Mouse (Mus musculus): Measurements from ENCODE around the gene Map4k5.

The Map4k5 gene

DNA sequence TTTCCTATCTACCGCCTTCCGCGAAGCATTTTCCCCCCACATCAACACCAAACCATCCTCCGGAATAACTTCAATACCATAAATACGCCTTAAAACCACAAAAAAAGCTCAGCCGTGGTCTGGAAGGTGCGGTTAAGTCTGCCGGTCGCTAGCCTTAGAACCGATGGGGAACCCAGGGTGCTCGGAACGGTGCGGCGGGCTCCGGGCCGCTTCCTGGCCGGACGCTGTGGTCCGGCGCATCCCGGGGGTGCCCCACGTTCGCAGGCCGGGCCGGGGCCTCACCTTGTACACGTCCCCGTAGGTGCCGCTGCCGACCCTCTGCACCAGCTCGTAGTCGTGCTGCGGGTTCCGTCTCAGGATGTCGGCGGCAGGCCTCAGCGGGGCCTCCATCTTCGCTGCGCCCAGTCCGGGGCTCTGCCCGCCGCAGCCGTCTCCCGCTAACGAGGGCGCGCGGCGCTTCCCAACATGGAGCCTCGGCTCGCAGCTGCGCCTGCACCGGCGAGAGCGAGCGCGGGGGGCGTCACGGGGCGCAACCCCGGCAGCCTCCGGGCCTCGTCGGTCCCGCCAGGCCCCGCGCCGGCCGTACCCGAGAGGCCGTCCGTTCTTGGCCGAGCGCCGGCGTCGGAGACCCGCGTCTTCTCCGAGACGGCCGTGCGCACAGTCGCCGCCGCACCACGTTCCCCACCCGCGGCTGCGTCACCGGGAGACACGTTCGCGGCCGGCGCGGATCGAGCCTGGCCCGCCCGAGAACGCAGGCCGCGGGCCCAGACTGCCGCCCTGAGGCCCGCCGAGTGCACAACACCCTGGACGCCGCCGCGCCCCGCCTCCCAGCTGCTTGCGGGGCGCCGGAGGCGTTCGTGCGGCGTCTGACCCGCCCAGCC is at the start of gene Map4k5, which contains the start of gene Atl1:
Gene Map4k5, minus strand, starts transcription at position 830 of the 881 bp plus-strand sequence.
Gene Atl1, plus strand, starts transcription at position 244 of the 881 bp plus-strand sequence.
- Histone ChIP-seq H3K36me3 (ENCODE audit: insufficient read depth, low read length) (no peaks in the 10 kb centered on the region), H3K4me3 (replicated peaks; ENCODE audit: low read length) (peak within 1 kb of the TSS; percentile 91), H3K9me3 (ENCODE audit: low read length) (no peaks in the 10 kb centered on the region), H3K4me1 (replicated peaks; ENCODE audit: low read depth, low read length) (peaks cover 38% of the 10 kb centered on the region), H3K27me3 (ENCODE audit: insufficient read depth, low read length) (no peaks in the 10 kb centered on the region)
- TF ChIP-seq NANOG (IDR thresholded peaks at IDR 0.05; ENCODE audit: borderline replicate concordance, low read length) (no peak), CTCF (conservative IDR thresholded peaks at IDR 0.05; ENCODE audit: low read length) (no peak), POU5F1 (IDR thresholded peaks at IDR 0.05; ENCODE audit: borderline replicate concordance, low read length) (no peak)

DNA sequence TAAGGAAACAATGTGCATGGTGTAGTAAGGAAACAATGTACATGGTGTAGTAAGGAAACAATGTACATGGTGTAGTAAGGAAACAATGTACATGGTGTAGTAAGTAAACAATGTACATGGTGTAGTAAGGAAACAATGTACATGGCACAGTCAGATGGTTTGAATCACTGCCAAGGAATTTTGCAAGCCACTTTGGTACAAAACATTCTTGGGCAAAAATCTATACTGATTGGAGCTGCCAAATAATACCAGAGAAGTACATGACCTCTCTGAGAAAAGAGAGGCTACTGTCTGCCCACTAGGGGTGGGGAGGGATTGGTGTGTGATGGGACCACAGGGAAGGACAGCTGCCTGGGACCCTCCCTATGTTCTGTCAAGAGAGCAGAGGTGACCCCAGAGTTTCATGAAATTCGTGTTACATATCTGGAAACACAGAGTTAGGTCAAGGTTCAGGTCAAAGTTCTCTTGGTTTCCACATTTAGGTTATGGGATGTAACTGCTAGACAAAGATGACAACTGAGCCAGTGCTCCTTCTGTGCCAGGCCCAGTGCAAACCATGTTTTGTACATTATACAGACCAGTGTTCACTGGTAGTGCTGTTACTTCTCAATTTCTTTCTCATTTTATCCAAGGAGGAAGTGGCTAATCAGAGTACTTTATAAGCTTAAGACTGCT is 48.8 kb upstream of the Map4k5 start:
- H3K4me3 ChIP-seq (replicated peaks; ENCODE audit: low read length) = no peak overlapping the region
- H3K9me3 ChIP-seq (ENCODE audit: low read length) = no peaks in the 10 kb centered on the region
- H3K4me1 ChIP-seq (replicated peaks; ENCODE audit: low read depth, low read length) = peaks cover 18% of the 10 kb centered on the region
- no peak for TF ChIP-seq POU5F1 (IDR thresholded peaks at IDR 0.05; ENCODE audit: borderline replicate concordance, low read length)
- TF ChIP-seq NANOG (IDR thresholded peaks at IDR 0.05; ENCODE audit: borderline replicate concordance, low read length) = no peak
- no peak for TF ChIP-seq CTCF (conservative IDR thresholded peaks at IDR 0.05; ENCODE audit: low read length)
- no peaks in the 10 kb centered on the region for H3K27me3 ChIP-seq (ENCODE audit: insufficient read depth, low read length)
- H3K36me3 ChIP-seq (ENCODE audit: insufficient read depth, low read length) = no peaks in the 10 kb centered on the region

DNA sequence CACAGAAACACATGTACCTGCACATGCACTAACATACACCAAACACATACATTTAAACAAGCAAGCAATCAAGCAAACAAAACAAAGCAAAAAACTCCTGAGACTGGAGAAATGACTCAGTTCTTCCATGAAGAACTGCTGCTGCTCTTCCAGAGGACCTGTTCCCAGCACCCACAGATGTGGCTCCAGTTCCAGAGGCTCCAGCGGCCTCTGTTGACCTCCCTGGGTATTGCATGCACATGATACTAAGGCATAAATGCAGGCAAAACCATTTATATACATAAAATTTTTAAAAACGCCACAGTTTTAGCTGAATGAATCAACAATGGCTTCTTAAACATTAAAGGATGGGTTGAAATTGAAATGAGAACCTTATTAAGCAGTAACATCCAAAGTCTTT is 46.3 kb upstream of the Map4k5 start:
- no peak overlapping the region for H3K4me3 ChIP-seq (replicated peaks; ENCODE audit: low read length)
- no peaks in the 10 kb centered on the region for H3K9me3 ChIP-seq (ENCODE audit: low read length)
- peaks cover 18% of the 10 kb centered on the region for H3K4me1 ChIP-seq (replicated peaks; ENCODE audit: low read depth, low read length)
- TF ChIP-seq CTCF (conservative IDR thresholded peaks at IDR 0.05; ENCODE audit: low read length) = peak; percentile 87
- TF ChIP-seq POU5F1 (IDR thresholded peaks at IDR 0.05; ENCODE audit: borderline replicate concordance, low read length) = no peak
- no peaks in the 10 kb centered on the region for H3K27me3 ChIP-seq (ENCODE audit: insufficient read depth, low read length)
- no peaks in the 10 kb centered on the region for H3K36me3 ChIP-seq (ENCODE audit: insufficient read depth, low read length)

DNA sequence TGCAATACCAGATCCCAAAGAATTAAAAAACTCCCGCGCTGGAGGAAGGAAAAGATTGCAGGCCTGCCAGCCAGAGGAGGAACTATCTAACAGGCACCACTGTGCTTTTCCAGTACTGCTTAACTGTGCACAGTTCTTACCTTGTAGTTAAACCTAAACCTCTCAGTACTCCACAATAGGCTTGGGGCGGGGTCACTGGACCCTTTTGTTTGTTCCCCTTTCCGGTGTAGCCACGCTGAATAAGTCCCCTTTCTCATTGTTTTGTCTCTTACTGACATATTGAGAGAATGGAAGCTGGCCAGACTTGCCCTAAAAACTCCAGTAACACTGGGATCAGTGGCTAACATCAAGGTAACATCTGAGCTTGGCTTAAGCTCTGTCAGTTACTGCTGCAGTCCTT is 44.7 kb upstream of the Map4k5 start:
- no peaks in the 10 kb centered on the region for H3K36me3 ChIP-seq (ENCODE audit: insufficient read depth, low read length)
- 0 out of 2 replicates have a peak overlapping the region, but pooled peaks have one; percentile 8 for H3K4me3 ChIP-seq (replicated peaks; ENCODE audit: low read length)
- H3K4me1 ChIP-seq (replicated peaks; ENCODE audit: low read depth, low read length) = peaks cover 18% of the 10 kb centered on the region
- H3K27me3 ChIP-seq (ENCODE audit: insufficient read depth, low read length) = no peaks in the 10 kb centered on the region
- TF ChIP-seq POU5F1 (IDR thresholded peaks at IDR 0.05; ENCODE audit: borderline replicate concordance, low read length) (no peak), NANOG (IDR thresholded peaks at IDR 0.05; ENCODE audit: borderline replicate concordance, low read length) (peak; percentile 11; the same call in 1 of the 2 replicates)
- H3K9me3 ChIP-seq (ENCODE audit: low read length) = no peaks in the 10 kb centered on the region

GRCm38 (mm10) chr12:69926716-69927115 is 33.7 kb upstream of the Map4k5 start:
- no peaks in the 10 kb centered on the region; the same call in 1 of the 2 replicates for H3K4me1 ChIP-seq (replicated peaks; ENCODE audit: low read depth, low read length)
- TF ChIP-seq NANOG (IDR thresholded peaks at IDR 0.05; ENCODE audit: borderline replicate concordance, low read length) (no peak), CTCF (conservative IDR thresholded peaks at IDR 0.05; ENCODE audit: low read length) (no peak), POU5F1 (IDR thresholded peaks at IDR 0.05; ENCODE audit: borderline replicate concordance, low read length) (no peak)
- H3K4me3 ChIP-seq (replicated peaks; ENCODE audit: low read length) = peak overlapping the region; percentile 43; the same call in 1 of the 2 replicates
- no peaks in the 10 kb centered on the region for H3K36me3 ChIP-seq (ENCODE audit: insufficient read depth, low read length)
- H3K9me3 ChIP-seq (ENCODE audit: low read length) = no peaks in the 10 kb centered on the region
- no peaks in the 10 kb centered on the region for H3K27me3 ChIP-seq (ENCODE audit: insufficient read depth, low read length)

DNA sequence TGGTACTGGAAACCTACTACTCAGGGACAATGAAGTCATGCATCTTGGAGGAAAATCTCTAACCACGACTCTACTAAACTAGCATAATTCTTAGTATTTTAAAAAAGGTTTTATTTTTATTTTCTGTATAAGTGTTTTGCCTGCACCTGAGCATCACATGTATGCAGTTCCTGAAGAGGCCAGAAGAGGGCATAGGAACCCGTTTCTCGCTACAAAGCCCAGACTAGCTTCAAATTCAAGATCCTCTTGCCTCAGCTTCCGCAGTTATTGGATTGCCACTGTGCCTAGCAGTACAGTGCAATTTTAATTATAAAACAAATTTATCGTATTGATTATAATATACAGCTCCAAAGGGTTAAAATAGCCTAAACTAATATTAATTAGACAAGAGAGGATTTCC is 31.0 kb upstream of the Map4k5 start:
- TF ChIP-seq POU5F1 (IDR thresholded peaks at IDR 0.05; ENCODE audit: borderline replicate concordance, low read length) = no peak
- TF ChIP-seq CTCF (conservative IDR thresholded peaks at IDR 0.05; ENCODE audit: low read length) = peak; percentile 84
- TF ChIP-seq NANOG (IDR thresholded peaks at IDR 0.05; ENCODE audit: borderline replicate concordance, low read length) = no peak

DNA sequence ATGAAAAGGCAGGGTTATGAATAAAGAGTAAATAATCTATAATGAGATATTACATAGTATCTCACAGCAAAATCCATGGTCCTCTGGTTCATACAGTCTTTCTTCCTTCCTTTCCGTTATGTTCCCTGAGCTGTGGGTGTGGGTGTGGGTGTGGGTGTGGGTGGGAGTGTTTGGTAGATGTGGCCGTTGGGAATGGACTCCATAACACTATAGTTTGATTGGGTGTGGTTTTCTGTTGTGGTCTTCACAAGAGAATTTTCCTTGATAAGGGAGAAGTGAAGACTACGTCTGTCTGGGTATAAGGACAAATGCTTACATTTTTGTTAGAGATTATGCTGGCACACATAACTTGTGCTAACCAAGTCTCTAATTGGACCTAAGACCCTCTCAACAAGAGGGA is 30.6 kb upstream of the Map4k5 start:
- Histone ChIP-seq H3K4me3 (replicated peaks; ENCODE audit: low read length) (no peak overlapping the region), H3K36me3 (ENCODE audit: insufficient read depth, low read length) (no peaks in the 10 kb centered on the region), H3K27me3 (ENCODE audit: insufficient read depth, low read length) (no peaks in the 10 kb centered on the region), H3K9me3 (ENCODE audit: low read length) (no peaks in the 10 kb centered on the region), H3K4me1 (replicated peaks; ENCODE audit: low read depth, low read length) (no peaks in the 10 kb centered on the region; the same call in 1 of the 2 replicates)
- TF ChIP-seq POU5F1 (IDR thresholded peaks at IDR 0.05; ENCODE audit: borderline replicate concordance, low read length) = no peak
- no peak for TF ChIP-seq NANOG (IDR thresholded peaks at IDR 0.05; ENCODE audit: borderline replicate concordance, low read length)
- TF ChIP-seq CTCF (conservative IDR thresholded peaks at IDR 0.05; ENCODE audit: low read length) = no peak

More for the DNA sequence above, 31.0 kb upstream of the Map4k5 start:
- no peak overlapping the region for H3K4me3 ChIP-seq (replicated peaks; ENCODE audit: low read length)
- H3K4me1 ChIP-seq (replicated peaks; ENCODE audit: low read depth, low read length) = no peaks in the 10 kb centered on the region; the same call in 1 of the 2 replicates
- no peaks in the 10 kb centered on the region for H3K36me3 ChIP-seq (ENCODE audit: insufficient read depth, low read length)
- no peaks in the 10 kb centered on the region for H3K9me3 ChIP-seq (ENCODE audit: low read length)
- H3K27me3 ChIP-seq (ENCODE audit: insufficient read depth, low read length) = no peaks in the 10 kb centered on the region

- H3K4me1 ChIP-seq (replicated peaks; ENCODE audit: low read depth, low read length) = no peaks in the 10 kb centered on the region; the same call in 1 of the 2 replicates
- no peak overlapping the region for H3K4me3 ChIP-seq (replicated peaks; ENCODE audit: low read length)
- H3K27me3 ChIP-seq (ENCODE audit: insufficient read depth, low read length) = no peaks in the 10 kb centered on the region
- no peak for TF ChIP-seq POU5F1 (IDR thresholded peaks at IDR 0.05; ENCODE audit: borderline replicate concordance, low read length)
- no peak for TF ChIP-seq CTCF (conservative IDR thresholded peaks at IDR 0.05; ENCODE audit: low read length)
- no peak for TF ChIP-seq NANOG (IDR thresholded peaks at IDR 0.05; ENCODE audit: borderline replicate concordance, low read length)
- H3K36me3 ChIP-seq (ENCODE audit: insufficient read depth, low read length) = no peaks in the 10 kb centered on the region
- no peaks in the 10 kb centered on the region for H3K9me3 ChIP-seq (ENCODE audit: low read length)
Observed at GRCm38 (mm10) chr12:69923128-69923527, 30.1 kb upstream of the Map4k5 start.
